Mouse (Mus musculus) embryonic facial prominence, embryonic 14.5 days (tissue): ENCODE data around the gene Nudt3. TPM values are rescaled to one million over a fixed set of nuclear protein-coding genes. Genes with fewer than 3 reads are reported as not detected.
A peak's percentile ranks its signal among the peaks of the same experiment; 100 is the strongest.

ENCODE experiments used
- ATAC-seq: fragments of 200-750 bp; cut with Nextera tagmentation; 2 replicates; pipeline ENCODE4 v1.8.0; 2017; ENCODE audit warnings: low read depth, moderate number of reproducible peaks, moderate TSS enrichment
- DNase-seq: peaks from one replicate; pipeline ENCODE4 v3.0.0-alpha.2; 2015; ENCODE audit warnings: low spot score
- H3K27ac ChIP-seq: fragments of 300-500 bp; sonication (generic); replicated peaks from 2 replicates; pipeline ENCODE4 v1.5.1; 2014; ENCODE audit warnings: low read depth, mild to moderate bottlenecking, low read length, moderate library complexity
- H3K27me3 ChIP-seq: fragments of 300-500 bp; sonication (generic); replicated peaks from 2 replicates; pipeline ENCODE4 v1.6.1; 2014; ENCODE audit warnings: low read length; ENCODE audit not compliant: control insufficient read depth, insufficient read depth
- H3K36me3 ChIP-seq: fragments of 300-500 bp; sonication (generic); 2 replicates; pipeline ENCODE4 v1.6.1; 2014; ENCODE audit warnings: low read length, mixed read lengths; ENCODE audit not compliant: control insufficient read depth, insufficient read depth
- H3K4me1 ChIP-seq: fragments of 300-500 bp; sonication (generic); 2 replicates; pipeline ENCODE4 v1.6.1; 2014; ENCODE audit warnings: antibody characterized with exemption, low read length; ENCODE audit not compliant: control insufficient read depth, insufficient read depth
- H3K4me2 ChIP-seq: fragments of 300-500 bp; sonication (generic); 2 replicates; pipeline ENCODE4 v1.6.1; 2014; ENCODE audit warnings: low read depth, mild to moderate bottlenecking, low read length, moderate library complexity, mixed read lengths
- H3K4me3 ChIP-seq: fragments of 300-500 bp; sonication (generic); 2 replicates; pipeline ENCODE4 v1.5.1; 2014; ENCODE audit warnings: low read depth, mild to moderate bottlenecking, low read length
- H3K9ac ChIP-seq: fragments of 300-500 bp; sonication (generic); 2 replicates; pipeline ENCODE4 v1.6.1; 2014; ENCODE audit warnings: low read depth, mild to moderate bottlenecking, low read length, moderate library complexity, mixed read lengths
- H3K9me3 ChIP-seq: fragments of 300-500 bp; sonication (generic); 2 replicates; pipeline ENCODE4 v1.6.1; 2016; ENCODE audit warnings: low read length; ENCODE audit not compliant: control insufficient read depth
- WGBS: fragments of 180-500 bp; shearing (Covaris S2); extraction: QIAGEN DNeasy Blood & Tissue Kit; methylation state at CpG from one replicate; pipeline ENCODE4 v1.1.7; 2014; 5-methylcytosine and 5-hydroxymethylcytosine counted together
- polyA plus RNA-seq: library from polyadenylated mRNA; unstranded; fragments of >200 nt; fragmentation: Nextera tagmentation; extraction: Ambion mirVana; gene quantifications from 2 replicates; pipeline ENCODE4 v1.2.1, GENCODE M21; 2014

The Nudt3 gene
- polyA plus RNA-seq, 1 experiment from 2014 or later, result 38.1 TPM

DNA sequence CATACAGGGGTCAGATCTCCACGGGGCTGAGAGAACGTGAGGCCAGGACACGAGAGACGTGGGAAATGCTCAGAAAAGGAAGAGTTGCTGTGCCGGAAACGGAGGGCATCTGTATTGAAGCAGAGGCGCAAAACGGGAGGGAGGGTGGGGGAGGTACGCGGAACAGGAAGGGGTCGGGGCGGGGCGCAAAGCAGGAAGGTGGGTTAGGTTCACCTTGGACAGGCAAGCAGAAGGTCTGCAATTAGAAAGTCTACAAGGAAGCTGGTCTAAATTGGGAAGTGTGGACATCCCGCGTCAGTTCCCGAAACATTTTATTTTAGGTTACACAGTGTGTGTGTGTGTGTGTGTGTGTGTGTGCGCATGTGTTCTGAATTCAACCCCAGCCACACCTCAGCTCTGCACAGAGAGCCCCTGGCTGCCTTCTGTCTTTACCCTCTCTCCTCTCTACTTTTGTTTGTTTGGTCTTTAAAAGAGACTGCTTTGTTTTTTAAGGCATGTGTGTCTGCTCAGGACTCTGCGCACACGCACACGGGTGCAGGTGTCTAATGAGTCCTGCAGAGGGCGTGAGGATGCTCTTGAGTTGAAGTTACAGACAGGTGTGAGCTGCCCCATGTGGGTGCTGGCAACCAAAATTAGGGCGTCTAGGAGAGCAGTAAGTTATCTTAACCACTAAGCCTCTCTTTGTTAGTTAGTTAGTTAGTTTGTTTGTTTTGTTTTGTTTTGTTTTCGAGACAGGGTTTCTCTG is 28.9 kb upstream of the Nudt3 start:
- H3K36me3 ChIP-seq, result no peaks in the 10 kb centered on the region
- DNase-seq (no peak), ATAC-seq (no peak)
- no peak overlapping the region for H3K9ac ChIP-seq
- peaks cover 17% of the 10 kb centered on the region for H3K27me3 ChIP-seq
- no peaks in the 10 kb centered on the region for H3K9me3 ChIP-seq
- no peak overlapping the region for H3K27ac ChIP-seq
- 82% methylated on average over 23 of the region's 23 CpGs for WGBS
- no peak overlapping the region for H3K4me2 ChIP-seq
- H3K4me3 ChIP-seq, result no peak overlapping the region
- H3K4me1 ChIP-seq, result peaks cover 13% of the 10 kb centered on the region

DNA sequence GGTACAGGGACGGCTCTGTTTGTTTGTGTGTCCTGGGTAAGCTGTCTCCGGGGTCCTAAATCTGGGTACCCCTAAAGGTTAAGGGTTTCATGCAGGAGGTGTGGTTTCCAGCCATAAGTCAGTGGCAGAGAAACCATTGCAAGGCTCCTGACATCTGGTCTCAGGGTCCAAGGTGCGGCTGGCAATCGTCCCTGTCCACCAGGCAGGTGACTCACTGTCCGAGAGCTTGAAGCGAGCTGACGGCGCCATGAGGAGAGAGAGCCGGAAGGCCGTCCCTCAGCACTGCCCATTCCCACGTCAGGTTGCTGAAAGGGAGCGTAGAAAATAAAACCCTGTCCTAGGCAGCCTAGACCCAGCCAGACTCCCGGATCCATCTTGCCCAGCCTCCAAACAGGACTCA is 27.3 kb upstream of the Nudt3 start:
- no peak overlapping the region for H3K4me3 ChIP-seq
- H3K9me3 ChIP-seq, result no peaks in the 10 kb centered on the region
- ATAC-seq, result no peak
- WGBS, result 77% methylated on average over 12 of the region's 13 CpGs
- no peak overlapping the region for H3K27ac ChIP-seq
- H3K9ac ChIP-seq, result no peak overlapping the region
- H3K4me1 ChIP-seq, result peaks cover 5% of the 10 kb centered on the region
- no peaks in the 10 kb centered on the region for H3K36me3 ChIP-seq
- no peak overlapping the region for H3K4me2 ChIP-seq
- H3K27me3 ChIP-seq, result peaks cover 9% of the 10 kb centered on the region
- DNase-seq, result no peak

DNA sequence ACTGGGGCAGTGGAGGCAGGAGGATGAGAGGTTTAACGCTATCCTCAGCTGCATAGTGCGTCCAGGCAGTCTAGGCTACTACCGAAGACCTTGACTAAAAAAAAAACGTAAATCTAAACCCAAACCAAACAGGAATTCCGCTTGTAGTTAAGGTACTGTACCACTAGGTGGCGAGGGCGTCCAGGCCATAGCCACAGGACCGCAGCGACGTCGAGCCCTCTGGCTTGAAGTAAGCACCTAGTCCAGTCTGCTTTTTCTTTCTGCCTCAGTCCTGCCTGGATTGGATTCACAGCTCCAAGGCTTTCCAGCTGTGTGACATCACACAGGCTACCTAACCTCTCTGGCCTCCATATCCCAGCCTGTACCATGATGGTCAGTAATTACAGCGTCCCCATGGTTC is 26.9 kb upstream of the Nudt3 start:
- Histone ChIP-seq H3K4me1 (0 out of 2 replicates have a peak, but pooled peaks cover under 1% of the 10 kb centered on the region), H3K4me3 (no peak overlapping the region), H3K9me3 (no peaks in the 10 kb centered on the region), H3K27ac (no peak overlapping the region), H3K4me2 (no peak overlapping the region), H3K36me3 (no peaks in the 10 kb centered on the region), H3K27me3 (peaks cover 5% of the 10 kb centered on the region), H3K9ac (no peak overlapping the region)
- 8% methylated on average over 12 of the region's 12 CpGs for WGBS
- ATAC-seq (no peak), DNase-seq (peak; percentile 51)

DNA sequence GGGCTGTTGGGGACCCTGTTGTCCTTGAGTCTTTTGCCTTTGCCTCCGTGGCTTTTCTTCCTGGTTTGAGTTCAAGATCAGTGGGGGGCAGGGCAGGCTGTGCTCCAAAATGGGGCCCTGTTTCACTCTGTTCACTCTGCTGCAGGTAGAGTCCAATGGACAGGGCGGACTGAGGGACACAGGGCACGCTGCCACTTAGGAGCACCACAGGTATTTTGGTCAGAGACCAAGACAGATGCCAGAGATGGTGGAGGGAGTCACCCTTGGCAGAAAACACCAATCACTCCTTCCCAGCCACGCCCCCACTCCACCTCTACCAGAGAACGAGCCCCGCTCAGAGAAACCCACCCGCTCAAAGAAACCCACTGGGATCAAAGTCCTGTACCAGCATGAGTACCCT is 22.5 kb upstream of the Nudt3 start:
- H3K9ac ChIP-seq, result no peak overlapping the region
- H3K4me3 ChIP-seq, result no peak overlapping the region
- 36% methylated on average over 6 of the region's 7 CpGs for WGBS
- H3K4me2 ChIP-seq, result no peak overlapping the region
- no peaks in the 10 kb centered on the region for H3K9me3 ChIP-seq
- H3K4me1 ChIP-seq, result 0 out of 2 replicates have a peak, but pooled peaks cover 3% of the 10 kb centered on the region
- DNase-seq (no peak), ATAC-seq (no peak)
- H3K27ac ChIP-seq, result no peak overlapping the region
- no peaks in the 10 kb centered on the region for H3K27me3 ChIP-seq
- no peaks in the 10 kb centered on the region for H3K36me3 ChIP-seq

DNA sequence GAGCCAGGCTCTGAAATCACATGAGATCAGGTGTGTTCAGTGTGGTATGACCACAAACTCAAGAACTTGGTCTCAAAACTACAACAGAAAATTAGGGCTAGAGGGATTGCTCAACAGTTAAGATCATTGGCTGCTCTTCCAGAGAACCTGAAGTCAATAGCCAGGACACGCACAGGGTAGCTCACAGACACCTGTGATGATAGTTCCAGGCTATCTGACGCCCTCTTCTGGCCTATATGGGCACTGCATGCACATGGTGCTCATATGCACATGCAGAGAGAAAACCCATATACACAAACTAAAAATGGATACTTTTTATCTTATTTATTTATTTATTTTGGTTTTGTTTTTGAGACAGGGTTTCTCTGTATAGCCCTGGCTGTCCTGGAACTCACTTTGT is 21.3 kb upstream of the Nudt3 start:
- Histone ChIP-seq H3K27ac (no peak overlapping the region), H3K36me3 (no peaks in the 10 kb centered on the region), H3K4me1 (0 out of 2 replicates have a peak, but pooled peaks cover 3% of the 10 kb centered on the region), H3K27me3 (no peaks in the 10 kb centered on the region), H3K4me2 (no peak overlapping the region), H3K9ac (no peak overlapping the region), H3K4me3 (no peak overlapping the region), H3K9me3 (no peaks in the 10 kb centered on the region)
- WGBS, result 41% methylated on average over 2 of the region's 2 CpGs
- ATAC-seq (no peak), DNase-seq (no peak)

DNA sequence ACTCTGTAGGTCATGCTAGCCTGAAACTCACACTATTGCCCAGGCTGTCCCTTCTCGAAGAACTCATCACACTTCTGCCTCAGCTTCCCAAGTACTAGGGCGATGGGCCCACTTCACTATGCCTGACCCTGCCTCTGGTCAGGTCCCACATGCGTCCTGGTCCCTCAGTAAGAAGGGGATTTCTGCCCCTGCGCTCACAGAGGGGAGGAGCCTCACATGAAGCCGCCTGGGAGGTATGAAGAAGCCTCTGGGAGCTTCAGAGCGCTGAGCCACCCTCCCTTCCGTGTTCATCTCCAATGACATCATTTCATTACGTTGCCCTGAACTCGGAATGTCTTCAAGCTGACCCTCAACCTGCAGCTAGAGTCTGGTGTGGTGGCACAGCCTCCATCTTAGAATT is 20.5 kb upstream of the Nudt3 start:
- Histone ChIP-seq H3K9ac (no peak overlapping the region), H3K27ac (no peak overlapping the region), H3K36me3 (no peaks in the 10 kb centered on the region), H3K9me3 (no peaks in the 10 kb centered on the region), H3K4me2 (no peak overlapping the region), H3K4me1 (0 out of 2 replicates have a peak, but pooled peaks cover 3% of the 10 kb centered on the region), H3K4me3 (no peak overlapping the region), H3K27me3 (no peaks in the 10 kb centered on the region)
- 82% methylated on average over 9 of the region's 9 CpGs for WGBS
- DNase-seq (no peak), ATAC-seq (no peak)

DNA sequence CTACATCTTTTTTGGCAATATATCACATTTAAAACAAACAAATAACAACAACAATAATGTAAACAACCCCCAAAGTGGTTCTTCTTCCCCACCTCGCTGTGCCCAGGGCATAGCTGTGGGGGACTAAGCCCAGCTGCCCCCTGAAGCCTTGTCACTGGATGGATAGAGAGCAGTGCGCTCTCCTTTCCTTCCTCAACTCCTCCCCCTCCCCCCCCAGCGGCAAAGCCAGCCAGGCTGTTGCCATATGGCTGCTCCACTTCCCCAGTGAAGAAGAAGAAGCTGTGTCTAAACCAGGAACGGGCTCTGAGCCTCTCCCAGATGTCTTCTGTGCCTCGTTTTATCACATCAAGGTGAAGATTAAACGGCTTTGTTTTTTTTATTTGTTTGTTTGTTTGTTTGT is 19.8 kb upstream of the Nudt3 start:
- Histone ChIP-seq H3K27me3 (no peaks in the 10 kb centered on the region), H3K4me2 (no peak overlapping the region), H3K4me1 (0 out of 2 replicates have a peak, but pooled peaks cover 3% of the 10 kb centered on the region), H3K4me3 (no peak overlapping the region), H3K27ac (0 out of 2 replicates have a peak overlapping the region, but pooled peaks have one; percentile 45), H3K9me3 (no peaks in the 10 kb centered on the region), H3K9ac (no peak overlapping the region), H3K36me3 (no peaks in the 10 kb centered on the region)
- ATAC-seq, result peak; percentile 31; the same call in 1 of the 2 replicates
- 44% methylated on average over 6 of the region's 6 CpGs for WGBS
- no peak for DNase-seq

DNA sequence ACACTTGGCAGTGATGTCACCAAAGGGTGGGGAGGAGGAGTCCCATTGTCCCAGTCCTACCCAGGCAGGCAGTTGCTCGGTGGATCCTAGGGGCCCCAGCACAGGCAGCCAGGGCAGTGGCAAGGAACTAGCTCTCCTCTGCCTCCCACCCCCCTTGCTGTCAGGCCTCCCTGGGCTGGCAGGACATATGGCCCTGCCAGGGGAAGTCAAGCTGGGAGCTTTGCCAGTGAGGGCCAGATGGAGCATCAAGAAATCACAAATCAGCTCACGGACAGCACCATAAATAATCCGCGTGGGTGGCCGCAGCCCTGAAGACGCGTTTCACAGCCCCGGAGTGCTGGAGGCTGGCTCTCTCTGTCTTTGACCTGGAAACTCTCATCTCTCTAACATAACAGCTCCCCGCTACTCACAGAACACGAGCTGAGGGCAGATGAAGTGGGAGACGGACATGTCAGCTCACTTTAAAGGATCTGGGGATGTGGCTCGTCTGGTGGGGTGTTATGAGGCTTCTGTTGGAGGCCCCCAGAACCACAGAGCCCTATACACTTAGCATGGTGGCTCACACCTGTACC is 19.3 kb upstream of the Nudt3 start:
- peak; percentile 76; the same call in 1 of the 2 replicates for ATAC-seq

More for the DNA sequence above, 19.3 kb upstream of the Nudt3 start:
- Histone ChIP-seq H3K36me3 (no peaks in the 10 kb centered on the region), H3K4me1 (0 out of 2 replicates have a peak, but pooled peaks cover 3% of the 10 kb centered on the region), H3K27me3 (no peaks in the 10 kb centered on the region), H3K4me3 (no peak overlapping the region), H3K4me2 (no peak overlapping the region), H3K9me3 (no peaks in the 10 kb centered on the region), H3K27ac (peak overlapping the region; percentile 45; the same call in 1 of the 2 replicates), H3K9ac (peak overlapping the region; percentile 7)
- peak; percentile 73 for DNase-seq
- 10% methylated on average over 6 of the region's 12 CpGs for WGBS
